Mouse (Mus musculus): ENCODE results near the gene P2rx7. TPM values are rescaled to one million over a fixed set of nuclear protein-coding genes. Genes with fewer than 3 reads are reported as not detected.

The P2rx7 gene
- total and polyA plus RNA-seq, 2 experiments from 2014 or later = 7.3 to 16.2 TPM

GRCm38 (mm10) chr5:122719168-122719567 lies 75.5 kb downstream of the P2rx7 start:
- WGBS = 96% methylated on average over 8 of the region's 8 CpGs
- Histone ChIP-seq H3K9me3 (ENCODE audit: low read length) (no peaks in the 10 kb centered on the region), H3K4me3 (ENCODE audit: low read length) (no peak overlapping the region), H3K9ac (replicated peaks; ENCODE audit: low read length) (no peak overlapping the region), H3K27ac (no peak overlapping the region), H3K4me1 (ENCODE audit: insufficient read depth, low read length) (no peaks in the 10 kb centered on the region), H3K27me3 (ENCODE audit: insufficient read depth, low read length) (no peaks in the 10 kb centered on the region), H3K4me2 (ENCODE audit: low read depth, low read length) (no peak overlapping the region), H3K36me3 (ENCODE audit: insufficient read depth, low read length) (no peaks in the 10 kb centered on the region; the same call in 1 of the 2 replicates)
- TF ChIP-seq CTCF (IDR thresholded peaks at IDR 0.05; ENCODE audit: low read depth) = no peak
- ATAC-seq (no peak), DNase-seq (ENCODE audit: low spot score) (no peak)

- DNase-seq (ENCODE audit: low spot score) (no peak), ATAC-seq (no peak)
- no peaks in the 10 kb centered on the region for H3K36me3 ChIP-seq (ENCODE audit: insufficient read depth, low read length)
- H3K4me2 ChIP-seq (ENCODE audit: low read depth, low read length) = no peak overlapping the region
- no peaks in the 10 kb centered on the region for H3K27me3 ChIP-seq (ENCODE audit: insufficient read depth, low read length)
- no peak overlapping the region for H3K27ac ChIP-seq
- H3K4me1 ChIP-seq (ENCODE audit: insufficient read depth, low read length) = no peaks in the 10 kb centered on the region
- no peaks in the 10 kb centered on the region for H3K9me3 ChIP-seq (ENCODE audit: low read length)
- no peak overlapping the region for H3K4me3 ChIP-seq (ENCODE audit: low read length)
- TF ChIP-seq CTCF (IDR thresholded peaks at IDR 0.05; ENCODE audit: low read depth) = no peak
- WGBS = 91% methylated on average over 13 of the region's 13 CpGs
- no peak overlapping the region for H3K9ac ChIP-seq (replicated peaks; ENCODE audit: low read length)
These were observed 81.7 kb downstream of the P2rx7 start for GRCm38 (mm10) chr5:122725453-122725852.

GRCm38 (mm10) chr5:122726068-122726467 lies 82.4 kb downstream of the P2rx7 start:
- no peaks in the 10 kb centered on the region for H3K4me1 ChIP-seq (ENCODE audit: insufficient read depth, low read length)
- H3K36me3 ChIP-seq (ENCODE audit: insufficient read depth, low read length) = no peaks in the 10 kb centered on the region
- H3K27me3 ChIP-seq (ENCODE audit: insufficient read depth, low read length) = no peaks in the 10 kb centered on the region
- no peak overlapping the region for H3K27ac ChIP-seq
- no peaks in the 10 kb centered on the region for H3K9me3 ChIP-seq (ENCODE audit: low read length)
- ATAC-seq = peak; percentile 55
- TF ChIP-seq CTCF (IDR thresholded peaks at IDR 0.05; ENCODE audit: low read depth) = peak; percentile 88
- H3K9ac ChIP-seq (replicated peaks; ENCODE audit: low read length) = no peak overlapping the region
- peak; percentile 91 for DNase-seq (ENCODE audit: low spot score)
- H3K4me2 ChIP-seq (ENCODE audit: low read depth, low read length) = no peak overlapping the region
- H3K4me3 ChIP-seq (ENCODE audit: low read length) = no peak overlapping the region
- WGBS = 20% methylated on average over 7 of the region's 7 CpGs

- H3K9me3 ChIP-seq (ENCODE audit: low read length) = no peaks in the 10 kb centered on the region
- TF ChIP-seq CTCF (IDR thresholded peaks at IDR 0.05; ENCODE audit: low read depth) = no peak
- no peaks in the 10 kb centered on the region for H3K27me3 ChIP-seq (ENCODE audit: insufficient read depth, low read length)
- H3K4me1 ChIP-seq (ENCODE audit: insufficient read depth, low read length) = no peaks in the 10 kb centered on the region
- no peaks in the 10 kb centered on the region for H3K36me3 ChIP-seq (ENCODE audit: insufficient read depth, low read length)
- no peak overlapping the region for H3K27ac ChIP-seq
- no peak for DNase-seq (ENCODE audit: low spot score)
- no peak overlapping the region for H3K4me3 ChIP-seq (ENCODE audit: low read length)
- ATAC-seq = no peak
- 63% methylated on average over 5 of the region's 5 CpGs for WGBS
- no peak overlapping the region for H3K4me2 ChIP-seq (ENCODE audit: low read depth, low read length)
- H3K9ac ChIP-seq (replicated peaks; ENCODE audit: low read length) = no peak overlapping the region
These were observed 82.9 kb downstream of the P2rx7 start for GRCm38 (mm10) chr5:122726595-122726994.

GRCm38 (mm10) chr5:122727096-122727495 lies 83.4 kb downstream of the P2rx7 start:
- Histone ChIP-seq H3K9me3 (ENCODE audit: low read length) (no peaks in the 10 kb centered on the region), H3K4me3 (ENCODE audit: low read length) (no peak overlapping the region), H3K27ac (no peak overlapping the region), H3K4me2 (ENCODE audit: low read depth, low read length) (no peak overlapping the region), H3K9ac (replicated peaks; ENCODE audit: low read length) (no peak overlapping the region), H3K36me3 (ENCODE audit: insufficient read depth, low read length) (no peaks in the 10 kb centered on the region), H3K4me1 (ENCODE audit: insufficient read depth, low read length) (no peaks in the 10 kb centered on the region), H3K27me3 (ENCODE audit: insufficient read depth, low read length) (no peaks in the 10 kb centered on the region)
- TF ChIP-seq CTCF (IDR thresholded peaks at IDR 0.05; ENCODE audit: low read depth) = no peak
- ATAC-seq (no peak), DNase-seq (ENCODE audit: low spot score) (no peak)
- 90% methylated on average over 7 of the region's 7 CpGs for WGBS

- no peak for TF ChIP-seq CTCF (IDR thresholded peaks at IDR 0.05; ENCODE audit: low read depth)
- ATAC-seq (no peak), DNase-seq (ENCODE audit: low spot score) (no peak)
- Histone ChIP-seq H3K36me3 (ENCODE audit: insufficient read depth, low read length) (no peaks in the 10 kb centered on the region; the same call in 1 of the 2 replicates), H3K4me3 (ENCODE audit: low read length) (no peak overlapping the region), H3K9ac (replicated peaks; ENCODE audit: low read length) (no peak overlapping the region), H3K27me3 (ENCODE audit: insufficient read depth, low read length) (no peaks in the 10 kb centered on the region), H3K4me1 (ENCODE audit: insufficient read depth, low read length) (no peaks in the 10 kb centered on the region), H3K9me3 (ENCODE audit: low read length) (no peaks in the 10 kb centered on the region), H3K27ac (no peak overlapping the region), H3K4me2 (ENCODE audit: low read depth, low read length) (no peak overlapping the region)
- WGBS = 88% methylated on average over 10 of the region's 10 CpGs
These were observed 87.1 kb downstream of the P2rx7 start for GRCm38 (mm10) chr5:122730776-122731175.

- no peak overlapping the region for H3K27ac ChIP-seq
- 73% methylated on average over 8 of the region's 8 CpGs for whole genome bisulfite sequencing
- DNase-seq (ENCODE audit: low spot score) = peak; percentile 37
These were observed 87.6 kb downstream of the P2rx7 start for GRCm38 (mm10) chr5:122731321-122731720.

More at GRCm38 (mm10) chr5:122731321-122731720, 87.6 kb downstream of the P2rx7 start:
- no peak overlapping the region for H3K9ac ChIP-seq (replicated peaks; ENCODE audit: low read length)
- no peaks in the 10 kb centered on the region for H3K4me1 ChIP-seq (ENCODE audit: insufficient read depth, low read length)
- no peaks in the 10 kb centered on the region for H3K9me3 ChIP-seq (ENCODE audit: low read length)
- H3K27me3 ChIP-seq (ENCODE audit: insufficient read depth, low read length) = no peaks in the 10 kb centered on the region
- H3K4me3 ChIP-seq (ENCODE audit: low read length) = no peak overlapping the region
- H3K4me2 ChIP-seq (ENCODE audit: low read depth, low read length) = no peak overlapping the region
- H3K36me3 ChIP-seq (ENCODE audit: insufficient read depth, low read length) = no peaks in the 10 kb centered on the region; the same call in 1 of the 2 replicates
- ATAC-seq = no peak
- peak; percentile 70 for TF ChIP-seq CTCF (IDR thresholded peaks at IDR 0.05; ENCODE audit: low read depth)
